Mouse (Mus musculus): ENCODE results near the gene Olfr912. TPM values are rescaled to one million over a fixed set of nuclear protein-coding genes. Genes with fewer than 3 reads are reported as not detected.

The Olfr912 gene
- not detected in 2 replicates for polyA plus RNA-seq (2012; rRNA removed)

DNA sequence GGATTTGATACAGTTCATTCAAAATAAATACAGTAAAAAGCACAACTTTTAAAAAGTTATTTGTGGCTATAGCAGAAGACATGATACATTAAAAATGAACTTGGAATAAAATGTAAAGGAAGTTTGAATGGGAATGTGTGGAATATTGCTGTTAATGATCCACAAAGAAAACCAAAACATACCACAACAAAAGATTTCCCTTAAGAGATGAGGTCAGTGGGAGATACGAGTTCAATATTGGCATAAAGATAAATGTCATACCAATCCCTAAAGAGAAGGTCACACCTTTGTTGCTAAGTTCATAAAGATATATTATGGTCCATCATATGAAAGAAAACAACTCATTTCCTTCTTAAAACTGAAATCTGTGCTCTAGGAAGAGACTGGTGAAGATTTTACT lies at the start of gene Olfr912:
Gene Olfr912 (plus strand): TSS at position 301 of the 400 bp plus-strand sequence.

GRCm38 (mm10) chr9:38537549-38537948 lies 42.4 kb upstream of the Olfr912 start, which contains the start of gene Olfr910:
Gene Olfr910, plus strand, starts transcription at chr9:38537849.

DNA sequence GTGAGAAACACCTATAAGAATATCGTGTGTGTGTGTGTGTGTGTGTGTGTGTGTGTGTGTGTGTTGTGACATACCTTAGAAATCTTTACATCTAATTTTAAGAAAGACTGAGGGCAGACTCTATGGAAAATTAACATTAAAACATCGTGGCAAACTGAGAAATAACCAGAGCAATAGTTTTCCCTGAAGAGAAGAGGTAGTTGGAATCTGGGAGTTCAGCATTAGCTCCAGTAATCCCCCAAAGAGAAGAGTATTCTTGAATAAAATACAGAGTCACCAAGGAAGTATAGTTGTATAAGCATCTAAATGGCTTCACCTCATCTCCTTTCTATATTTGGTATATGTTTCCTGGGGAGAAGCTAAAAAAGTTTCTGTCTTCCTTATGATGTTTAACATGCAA lies 12.5 kb downstream of the Olfr912 start, which contains the start of gene Olfr913:
Gene Olfr913 (plus strand): TSS at position 301 of the 400 bp plus-strand sequence.

GRCm38 (mm10) chr9:38604802-38605201 lies 24.8 kb downstream of the Olfr912 start, which contains the start of gene Olfr914:
Gene Olfr914, plus strand, starts transcription at chr9:38605102.

Other genes starting within 250 kb of the Olfr912 start
- not detected in 2 replicates for gene Olfr898, start 231.8 kb upstream of the Olfr912 start, polyA plus RNA-seq (2012; rRNA removed)
- not detected in 2 replicates for gene Olfr250, start 213.3 kb upstream of the Olfr912 start, polyA plus RNA-seq (2012; rRNA removed)
- not detected in 2 replicates for gene Olfr251, start 203.1 kb upstream of the Olfr912 start, polyA plus RNA-seq (2012; rRNA removed)
- gene Olfr147, start 178.5 kb upstream of the Olfr912 start, polyA plus RNA-seq (2012; rRNA removed) = not detected in 2 replicates
- gene Olfr901, start 150.7 kb upstream of the Olfr912 start, polyA plus RNA-seq (2012; rRNA removed) = not detected in 2 replicates
- not detected in 2 replicates for gene Olfr902, start 132.5 kb upstream of the Olfr912 start, polyA plus RNA-seq (2012; rRNA removed)
- not detected in 2 replicates for gene Olfr904, start 117.0 kb upstream of the Olfr912 start, polyA plus RNA-seq (2012; rRNA removed)
- not detected in 2 replicates for gene Olfr905, start 109.1 kb upstream of the Olfr912 start, polyA plus RNA-seq (2012; rRNA removed)
- gene Olfr906, start 93.1 kb upstream of the Olfr912 start, polyA plus RNA-seq (2012; rRNA removed) = not detected in 2 replicates
- not detected in 2 replicates for gene Olfr907, start 84.4 kb upstream of the Olfr912 start, polyA plus RNA-seq (2012; rRNA removed)
- gene Olfr911-ps1, start 58.6 kb upstream of the Olfr912 start, polyA plus RNA-seq (2012; rRNA removed) = not detected in 2 replicates
- not detected in 2 replicates for gene Olfr910, start 42.3 kb upstream of the Olfr912 start, polyA plus RNA-seq (2012; rRNA removed)
- not detected in 2 replicates for gene Olfr913, start 12.6 kb downstream of the Olfr912 start, polyA plus RNA-seq (2012; rRNA removed)
- not detected in 2 replicates for gene Olfr914, start 24.9 kb downstream of the Olfr912 start, polyA plus RNA-seq (2012; rRNA removed)
- not detected in 2 replicates for gene Olfr916, start 79.7 kb downstream of the Olfr912 start, polyA plus RNA-seq (2012; rRNA removed)
- gene Olfr917, start 85.7 kb downstream of the Olfr912 start, polyA plus RNA-seq (2012; rRNA removed) = not detected in 2 replicates
- not detected in 2 replicates for gene Olfr918, start 94.4 kb downstream of the Olfr912 start, polyA plus RNA-seq (2012; rRNA removed)
- not detected in 2 replicates for gene Olfr919, start 123.5 kb downstream of the Olfr912 start, polyA plus RNA-seq (2012; rRNA removed)
- 1.7 and 3.0 TPM in 2 replicates for gene Vwa5a, start 138.1 kb downstream of the Olfr912 start, polyA plus RNA-seq (2012; rRNA removed)
- gene Olfr920, start 172.1 kb downstream of the Olfr912 start, polyA plus RNA-seq (2012; rRNA removed) = not detected in 2 replicates
- gene Olfr921, start 192.9 kb downstream of the Olfr912 start, polyA plus RNA-seq (2012; rRNA removed) = not detected in 2 replicates
- gene Olfr922, start 234.4 kb downstream of the Olfr912 start, polyA plus RNA-seq (2012; rRNA removed) = not detected in 2 replicates
- gene Olfr923, start 246.4 kb downstream of the Olfr912 start, polyA plus RNA-seq (2012; rRNA removed) = not detected in 2 replicates

All from stomach, adult 2 months (tissue).